Mouse (Mus musculus): ENCODE results near the gene Klhl18. TPM values are rescaled to one million over a fixed set of nuclear protein-coding genes. Genes with fewer than 3 reads are reported as not detected.
"Not testable (repeated sequence)": the region's sequence is repeated elsewhere in the genome, so short reads cannot be mapped to it uniquely, and the experiment has no call there.

Klhl18 gene
- polyA plus RNA-seq, 1 experiment from 2014 or later = 11.9 TPM

DNA sequence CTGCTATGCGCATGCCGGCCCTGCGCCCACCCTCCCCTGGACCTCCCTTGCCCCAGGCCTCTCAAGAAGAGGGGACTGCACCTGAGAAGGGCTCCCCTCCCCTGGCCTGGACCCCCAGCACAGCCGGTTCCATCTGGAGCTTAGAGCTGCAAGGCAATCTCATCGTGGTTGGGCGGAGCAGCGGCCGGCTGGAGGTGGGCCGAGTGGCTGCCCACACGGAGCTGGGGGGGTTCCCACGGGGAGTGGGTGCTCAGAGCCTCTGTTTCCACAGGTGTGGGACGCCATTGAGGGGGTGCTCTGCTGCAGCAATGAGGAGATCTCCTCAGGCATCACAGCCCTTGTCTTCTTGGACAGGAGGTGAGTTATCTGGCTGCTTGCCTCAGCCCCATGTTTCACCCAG is 95.2 kb downstream of the Klhl18 start:
- 81% methylated on average over 12 of the region's 12 CpGs for WGBS
- H3K36me3 ChIP-seq = peaks cover 92% of the 10 kb centered on the region
- no peak overlapping the region for H3K9ac ChIP-seq (replicated peaks)
- H3K4me1 ChIP-seq = no peaks in the 10 kb centered on the region
- no peak overlapping the region for H3K4me3 ChIP-seq
- no peaks in the 10 kb centered on the region for H3K9me3 ChIP-seq
- ATAC-seq (ENCODE audit: low FRiP score, low read depth) = no peak
- no peaks in the 10 kb centered on the region for H3K27me3 ChIP-seq
- H3K4me2 ChIP-seq (replicated peaks) = no peak overlapping the region
- no peak overlapping the region for H3K27ac ChIP-seq (replicated peaks)

DNA sequence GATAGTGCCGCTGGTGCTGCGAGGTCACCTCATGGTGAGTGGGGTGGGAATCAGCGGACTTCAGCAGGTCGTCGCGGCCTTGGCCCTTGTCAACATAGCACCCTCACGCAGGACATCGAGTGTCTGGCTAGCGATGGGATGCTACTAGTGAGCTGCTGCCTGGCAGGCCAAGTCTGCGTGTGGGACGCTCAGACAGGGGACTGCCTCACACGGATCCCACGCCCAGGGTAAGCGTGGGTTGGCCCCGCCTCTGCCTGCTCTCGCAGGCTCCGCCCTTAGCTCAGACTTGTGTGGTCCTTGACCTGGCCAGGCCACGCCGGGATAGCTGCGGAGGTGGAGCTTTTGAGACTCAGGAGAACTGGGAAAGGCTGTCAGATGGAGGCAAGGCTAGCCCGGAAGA is 95.8 kb downstream of the Klhl18 start:
- no peak overlapping the region for H3K27ac ChIP-seq (replicated peaks)
- H3K9me3 ChIP-seq = no peaks in the 10 kb centered on the region
- peaks cover 86% of the 10 kb centered on the region for H3K36me3 ChIP-seq
- H3K4me1 ChIP-seq = no peaks in the 10 kb centered on the region
- WGBS = 49% methylated on average over 21 of the region's 21 CpGs
- ATAC-seq (ENCODE audit: low FRiP score, low read depth) = peak; percentile 52
- H3K4me3 ChIP-seq = no peak overlapping the region
- H3K27me3 ChIP-seq = no peaks in the 10 kb centered on the region
- H3K9ac ChIP-seq (replicated peaks) = no peak overlapping the region
- no peak overlapping the region for H3K4me2 ChIP-seq (replicated peaks)

DNA sequence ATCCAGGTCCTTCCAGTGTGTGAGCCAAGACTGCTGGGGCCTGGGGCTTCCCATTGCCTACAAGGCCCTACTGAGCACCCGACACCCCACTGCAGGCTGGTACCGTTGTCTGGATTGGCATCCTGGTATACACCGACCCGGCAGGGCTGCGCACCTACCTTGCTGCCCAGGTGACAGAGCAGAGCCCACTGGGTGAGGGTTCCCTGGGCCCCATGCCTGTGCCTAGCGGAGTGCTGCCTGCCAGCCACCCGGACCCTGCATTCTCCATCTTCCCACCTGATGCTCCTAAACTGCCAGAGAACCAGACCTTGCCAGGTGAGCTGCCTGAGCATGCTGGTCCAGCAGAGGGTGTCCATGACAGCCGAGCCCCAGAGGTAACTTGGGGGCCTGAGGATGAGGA is 97.1 kb downstream of the Klhl18 start:
- 95% methylated on average over 8 of the region's 8 CpGs for WGBS
- H3K36me3 ChIP-seq = peaks cover 79% of the 10 kb centered on the region
- no peaks in the 10 kb centered on the region for H3K9me3 ChIP-seq
- no peaks in the 10 kb centered on the region for H3K27me3 ChIP-seq
- no peak overlapping the region for H3K4me3 ChIP-seq
- H3K9ac ChIP-seq (replicated peaks) = no peak overlapping the region
- no peak for ATAC-seq (ENCODE audit: low FRiP score, low read depth)
- H3K4me1 ChIP-seq = no peaks in the 10 kb centered on the region
- no peak overlapping the region for H3K4me2 ChIP-seq (replicated peaks)
- H3K27ac ChIP-seq (replicated peaks) = no peak overlapping the region

DNA sequence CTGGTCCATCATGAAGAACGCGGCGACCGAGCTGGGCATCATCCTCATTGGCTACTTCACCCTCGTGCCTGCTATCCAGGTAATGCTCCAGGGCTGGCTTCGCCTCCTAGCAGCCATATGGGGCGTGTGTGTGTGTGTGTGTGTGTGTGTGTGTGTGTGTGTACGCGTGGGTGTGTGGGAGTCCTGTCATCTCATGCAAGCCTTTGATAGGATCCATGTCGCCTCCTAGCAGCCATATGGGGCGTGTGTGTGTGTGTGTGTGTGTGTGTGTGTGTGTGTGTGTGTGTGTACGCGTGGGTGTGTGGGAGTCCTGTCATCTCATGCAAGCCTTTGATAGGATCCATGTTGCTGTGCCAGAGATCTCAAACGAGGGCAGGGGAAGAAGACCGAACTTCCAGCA is 98.8 kb downstream of the Klhl18 start:
- WGBS = 94% methylated on average over 15 of the region's 15 CpGs
- not testable (repeated sequence) for H3K27me3 ChIP-seq; ATAC-seq (ENCODE audit: low FRiP score, low read depth); H3K27ac ChIP-seq (replicated peaks); H3K4me2 ChIP-seq (replicated peaks); H3K4me3 ChIP-seq; H3K9me3 ChIP-seq; H3K9ac ChIP-seq (replicated peaks); H3K4me1 ChIP-seq
- peaks cover 79% of the 10 kb centered on the region for H3K36me3 ChIP-seq

Other genes starting within 250 kb of the Klhl18 start
- gene Cspg5, start 232.9 kb downstream of the Klhl18 start, polyA plus RNA-seq (2016; fragmentation: Nextera tagmentation; extraction: Ambion mirVana) = 25.3 and 31.3 TPM in 2 replicates
- 34.8 and 38.7 TPM in 2 replicates for gene Elp6, start 171.5 kb downstream of the Klhl18 start, polyA plus RNA-seq (2016; fragmentation: Nextera tagmentation; extraction: Ambion mirVana)
- 39.3 and 44.2 TPM in 2 replicates for gene Scap, start 143.4 kb downstream of the Klhl18 start, polyA plus RNA-seq (2016; fragmentation: Nextera tagmentation; extraction: Ambion mirVana)
- 18.2 and 21.5 TPM in 2 replicates for gene Ptpn23, start 68.5 kb downstream of the Klhl18 start, polyA plus RNA-seq (2016; fragmentation: Nextera tagmentation; extraction: Ambion mirVana)
- 1.1 and 2.8 TPM in 2 replicates for gene Ngp, start 56.9 kb downstream of the Klhl18 start, polyA plus RNA-seq (2016; fragmentation: Nextera tagmentation; extraction: Ambion mirVana)
- 1.4 and 1.7 TPM in 2 replicates for gene Kif9, start 264 bp upstream of the Klhl18 start, polyA plus RNA-seq (2016; fragmentation: Nextera tagmentation; extraction: Ambion mirVana)
- gene Setd2, start 55.9 kb upstream of the Klhl18 start, polyA plus RNA-seq (2016; fragmentation: Nextera tagmentation; extraction: Ambion mirVana) = 44.7 and 48.8 TPM in 2 replicates
- 41.0 and 44.6 TPM in 2 replicates for gene Nradd, start 147.8 kb upstream of the Klhl18 start, polyA plus RNA-seq (2016; fragmentation: Nextera tagmentation; extraction: Ambion mirVana)
- gene Nbeal2, start 177.5 kb upstream of the Klhl18 start, polyA plus RNA-seq (2016; fragmentation: Nextera tagmentation; extraction: Ambion mirVana) = 2.6 and 3.4 TPM in 2 replicates
- gene Ccdc12, start 179.8 kb upstream of the Klhl18 start, polyA plus RNA-seq (2016; fragmentation: Nextera tagmentation; extraction: Ambion mirVana) = 132 and 136 TPM in 2 replicates